ENCODE assay signal across 20 mouse cellular contexts in genomic region chr7:126642545-126643243, GRCm38 (mm10). TPM values are rescaled to one million over a fixed set of nuclear protein-coding genes. Genes with fewer than 3 reads are reported as not detected.
DNase-seq lines count a peak whose midpoint lies in the region; ATAC-seq and TF ChIP-seq lines count a peak whose summit lies in the region.
"Had no signal": no experiment of that assay in that cellular context is flagged by ENCODE, and none has a peak within 500 bp of the region (broad histone marks: within the 10 kb centered on the region; RNA-seq: fewer than 3 reads in every experiment).

No protein-coding gene starts in this region.

- no peaks in the 10 kb centered on the region for H3K36me3 ChIP-seq in heart, adult 2 months (ENCODE audit: control insufficient read depth, insufficient read depth, low read length)
- H3K36me3 ChIP-seq in liver, adult 2 months (ENCODE audit: control insufficient read depth, insufficient read depth, low read length) = no peaks in the 10 kb centered on the region
- H3K36me3 ChIP-seq in CH12.LX (replicated peaks in 1 of 2; ENCODE audit: control insufficient read depth in 1 of 2, insufficient read depth in 1 of 2, low read length in 1 of 2) = no peaks in the 10 kb centered on the region
- no peaks in the 10 kb centered on the region for H3K36me3 ChIP-seq in forebrain, embryonic 12.5 days (replicated peaks)
- H3K36me3 ChIP-seq: G1E; heart, embryonic 15.5 days; hindbrain, embryonic 12.5 days; midbrain, embryonic 10.5 days had no signal

- H3K4me2 ChIP-seq in CH12.LX (ENCODE audit: insufficient read depth, low read depth, poor library complexity, severe bottlenecking) = no peak overlapping the region
- H3K4me2 ChIP-seq in forebrain, embryonic 12.5 days = no peak overlapping the region
- H3K4me2 ChIP-seq: heart, embryonic 15.5 days; hindbrain, embryonic 12.5 days had no signal

- in situ Hi-C loops in CH12.LX (cut with MboI; ENCODE audit: low pct_ligation_motif_present, low pct_unique_long_range_greater_than_20kb, low sequenced_read_pairs) = loop anchor here (5.0 to 10.0 kb wide), 2 partner anchors 50 to 472 kb away; no protein-coding TSS in a partner anchor

- no peaks in the 10 kb centered on the region for H3K79me2 ChIP-seq in heart, adult 2 months (replicated peaks; ENCODE audit: control insufficient read depth, insufficient read depth, low read length)
- H3K79me2 ChIP-seq in liver, adult 2 months (ENCODE audit: control insufficient read depth, insufficient read depth, low read length) = no peaks in the 10 kb centered on the region
- no peaks in the 10 kb centered on the region for H3K79me2 ChIP-seq in CH12.LX (replicated peaks; ENCODE audit: control insufficient read depth, extremely low read depth, insufficient read depth, poor library complexity, severe bottlenecking)

- 46% methylated on average over 5 of the region's 5 CpGs for WGBS in heart, adult 2 months
- 27% methylated on average over 5 of the region's 5 CpGs for WGBS in liver, adult 2 months
- 81% methylated on average over 5 of the region's 5 CpGs for whole genome bisulfite sequencing in forebrain, embryonic 12.5 days

- peaks cover 6% of the 10 kb centered on the region for H3K4me1 ChIP-seq in heart, adult 2 months (ENCODE audit: control insufficient read depth, insufficient read depth, low read length)
- H3K4me1 ChIP-seq in liver, adult 2 months (ENCODE audit: control insufficient read depth, insufficient read depth, low read length) = no peaks in the 10 kb centered on the region; the same call in 1 of the 2 replicates
- peaks cover 13 to 41% of the 10 kb centered on the region in 2 experiments for H3K4me1 ChIP-seq in CH12.LX (ENCODE audit: control insufficient read depth in 1 of 2, insufficient read depth in 2 of 2)
- no peaks in the 10 kb centered on the region for H3K4me1 ChIP-seq in forebrain, embryonic 12.5 days
- H3K4me1 ChIP-seq: heart, embryonic 15.5 days; hindbrain, embryonic 12.5 days; midbrain, embryonic 10.5 days had no signal

- no peak overlapping the region for H3K4me3 ChIP-seq in heart, adult 2 months
- no peak overlapping the region for H3K4me3 ChIP-seq in liver, adult 2 months (ENCODE audit: insufficient read depth, low read depth, low read length)
- H3K4me3 ChIP-seq in CH12.LX (replicated peaks in 1 of 3; ENCODE audit: low read depth in 2 of 3, low read length in 2 of 3, poor library complexity in 1 of 3) = no peak overlapping the region
- no peak overlapping the region for H3K4me3 ChIP-seq in forebrain, embryonic 12.5 days (replicated peaks)
- H3K4me3 ChIP-seq: heart, embryonic 15.5 days; hindbrain, embryonic 12.5 days; midbrain, embryonic 10.5 days had no signal

- no peaks in the 10 kb centered on the region for H3K9me3 ChIP-seq in CH12.LX (replicated peaks; ENCODE audit: low read length)
- no peaks in the 10 kb centered on the region for H3K9me3 ChIP-seq in forebrain, embryonic 12.5 days
- H3K9me3 ChIP-seq: G1E; heart, embryonic 15.5 days; hindbrain, embryonic 12.5 days; midbrain, embryonic 10.5 days had no signal

- TF ChIP-seq RAD21 in CH12.LX (IDR thresholded peaks at IDR 0.05; ENCODE audit: low read depth, low read length) = no peak; the same call in 1 of the 2 replicates

- intact Hi-C loops in heart, adult 2 months (cut with DNase I) = loop anchor here (1.0 to 2.0 kb wide), 2 partner anchors 34 to 51 kb away; partner anchors contain the start of gene Sult1a1

- no peak for DNase-seq in heart, adult 2 months
- DNase-seq in heart, adult 18-20 months = no peak
- peak; percentile 56 for DNase-seq in liver, adult 2 months (ENCODE audit: extremely low read depth, low read depth, low spot score)
- DNase-seq in liver (no peak), CH12.LX (ENCODE audit: extremely low read depth) (no peak)
- no peak for DNase-seq in thymus, postnatal 0 days (ENCODE audit: low spot score)
- DNase-seq: adrenal gland, adult 8-10 months had no signal

- H3K27me3 ChIP-seq in heart, adult 2 months (ENCODE audit: control insufficient read depth, insufficient read depth, low read length) = no peaks in the 10 kb centered on the region
- H3K27me3 ChIP-seq in liver, adult 2 months (ENCODE audit: control insufficient read depth, insufficient read depth, low read length) = no peaks in the 10 kb centered on the region
- no peaks in the 10 kb centered on the region for H3K27me3 ChIP-seq in CH12.LX (replicated peaks)
- H3K27me3 ChIP-seq in forebrain, embryonic 12.5 days = no peaks in the 10 kb centered on the region
- H3K27me3 ChIP-seq: heart, embryonic 15.5 days; hindbrain, embryonic 12.5 days had no signal

- TF ChIP-seq POLR2A in heart, adult 2 months (IDR thresholded peaks at IDR 0.05; ENCODE audit: insufficient read depth, low read depth, low read length) = no peak
- TF ChIP-seq POLR2A in liver, adult 2 months (IDR thresholded peaks at IDR 0.05; ENCODE audit: extremely low read depth, insufficient read depth, low read length) = no peak
- no peak for TF ChIP-seq POLR2A in CH12.LX (IDR thresholded peaks at IDR 0.05; ENCODE audit: low read depth, low read length)

- dilution Hi-C loops in CH12.LX (cut with MboI; ENCODE audit: extremely low pct_ligation_motif_present, extremely low pct_unique_long_range_greater_than_20kb, low sequenced_read_pairs) = no loop called here

- no peak overlapping the region for H3K27ac ChIP-seq in heart, adult 2 months
- no peak overlapping the region for H3K27ac ChIP-seq in liver, adult 2 months (replicated peaks; ENCODE audit: insufficient read depth, low read depth, low read length)
- H3K27ac ChIP-seq in CH12.LX (ENCODE audit: insufficient read depth, low read depth) = no peak overlapping the region
- no peak overlapping the region for H3K27ac ChIP-seq in forebrain, embryonic 12.5 days
- H3K27ac ChIP-seq: heart, embryonic 15.5 days; hindbrain, embryonic 12.5 days; midbrain, embryonic 10.5 days had no signal

- no peak overlapping the region for H3K9ac ChIP-seq in heart, adult 2 months (ENCODE audit: low read depth, low read length)
- H3K9ac ChIP-seq in liver, adult 2 months (ENCODE audit: low read depth, low read length) = no peak overlapping the region
- peak overlapping the region; percentile 24; the same call in 1 of the 2 replicates for H3K9ac ChIP-seq in CH12.LX (ENCODE audit: insufficient read depth, low read depth)
- no peak overlapping the region for H3K9ac ChIP-seq in forebrain, embryonic 12.5 days
- H3K9ac ChIP-seq: heart, embryonic 15.5 days; hindbrain, embryonic 12.5 days had no signal

- TF ChIP-seq CTCF in heart, adult 2 months (IDR thresholded peaks at IDR 0.05) = peak; percentile 49
- no peak for TF ChIP-seq CTCF in liver, adult 2 months (IDR thresholded peaks at IDR 0.05; ENCODE audit: low read depth, low read length)
- TF ChIP-seq CTCF in CH12.LX (conservative IDR thresholded peaks at IDR 0.05 in 1 of 2, IDR thresholded peaks at IDR 0.05 in 1 of 2; ENCODE audit: low read depth in 2 of 2, low read length in 2 of 2) = peak in 1 of 2 experiments; percentile 49; a peak in 3 of 4 replicates

- peak; percentile 23; the same call in 1 of the 2 replicates for ATAC-seq in megakaryocyte progenitor cell, adult 5-6 weeks (replicated peaks; ENCODE audit: poor library complexity)
- no peak for ATAC-seq in forebrain, embryonic 12.5 days (ENCODE audit: low FRiP score)
- ATAC-seq: forebrain, embryonic 14.5 days had no signal

- 0 out of 2 replicates have a peak, but pooled peaks have one; percentile 0 for TF ChIP-seq EP300 in heart, adult 2 months (IDR thresholded peaks at IDR 0.05; ENCODE audit: insufficient read depth, low read depth, low read length)
- no peak for TF ChIP-seq EP300 in CH12.LX (IDR thresholded peaks at IDR 0.05; ENCODE audit: low read length)

RNA-seq across cellular contexts. Expression of gene Sgf29, which starts 6.4 kb away (rescaled TPM):
- 10 to 100 TPM; 21.6 to 23.4 TPM for total RNA-seq in heart, adult 2 months (2021)
- polyA plus RNA-seq in heart, adult 2 months (2012; rRNA removed) = 23.7 and 25.5 TPM in 2 replicates
- total RNA-seq in heart, adult 18-20 months (2021) = 10 to 100 TPM; 24.8 to 26.5 TPM
- 7.7 and 10.7 TPM in 2 replicates for total RNA-seq in liver, adult 2 months (2014; rRNA removed)
- polyA plus RNA-seq in liver, adult 2 months (2012; rRNA removed) = 34.7 and 54.2 TPM in 2 replicates
- total RNA-seq in CH12.LX (2012; rRNA removed) (45.9 and 55.6 TPM in 2 replicates), CH12.LX (2014; rRNA removed) (20.5 and 31.7 TPM in 2 replicates)
- polyA plus RNA-seq in CH12.LX (2012; ENCODE audit: insufficient read length, low read depth) = 70.0 and 71.7 TPM in 2 replicates
- 65.7 and 74.6 TPM in 2 replicates for total RNA-seq in megakaryocyte progenitor cell, adult 5-6 weeks (2015)
- 40.1 and 52.5 TPM in 2 replicates for total RNA-seq in megakaryocyte progenitor cell, adult 5-6 weeks (2017)
- 39.4 and 51.2 TPM in 2 replicates for polyA plus RNA-seq in forebrain, embryonic 12.5 days (2016; fragmentation: Nextera tagmentation; extraction: Ambion mirVana)
- 62.2 and 72.9 TPM in 2 replicates for polyA plus RNA-seq in thymus, postnatal 0 days (2015; fragmentation: Nextera tagmentation; extraction: Ambion mirVana)

RNA-seq across cellular contexts. Expression of gene Nupr1, which starts 12.0 kb away (rescaled TPM):
- 1 to 10 TPM; 4.8 to 6.5 TPM for total RNA-seq in heart, adult 2 months (2021)
- polyA plus RNA-seq in heart, adult 2 months (2012; rRNA removed) = 10.5 and 13.9 TPM in 2 replicates
- 1 to 10 TPM; 6.1 to 8.0 TPM for total RNA-seq in heart, adult 18-20 months (2021)
- total RNA-seq in liver, adult 2 months (2014; rRNA removed) = 3.0 and 3.2 TPM in 2 replicates
- 1.2 TPM in 2 replicates for polyA plus RNA-seq in liver, adult 2 months (2012; rRNA removed)
- total RNA-seq in CH12.LX (2012; rRNA removed) = 4.9 and 13.9 TPM in 2 replicates
- total RNA-seq in CH12.LX (2014; rRNA removed) = 5.5 and 6.4 TPM in 2 replicates
- 12.5 and 13.5 TPM in 2 replicates for polyA plus RNA-seq in CH12.LX (2012; ENCODE audit: insufficient read length, low read depth)
- total RNA-seq in megakaryocyte progenitor cell, adult 5-6 weeks (2015) = 0.17 and 1.6 TPM in 2 replicates
- 0.92 and 1.3 TPM in 2 replicates for total RNA-seq in megakaryocyte progenitor cell, adult 5-6 weeks (2017)
- polyA plus RNA-seq in forebrain, embryonic 12.5 days (2016; fragmentation: Nextera tagmentation; extraction: Ambion mirVana) = 3.1 and 3.8 TPM in 2 replicates
- polyA plus RNA-seq in thymus, postnatal 0 days (2015; fragmentation: Nextera tagmentation; extraction: Ambion mirVana) = 15.1 and 16.4 TPM in 2 replicates

RNA-seq across cellular contexts. Expression of gene Sult1a1, which starts 33.5 kb away (rescaled TPM):
- total RNA-seq in heart, adult 2 months (2021) = 10 to 100 TPM; 34.1 to 34.3 TPM
- 53.6 and 56.6 TPM in 2 replicates for polyA plus RNA-seq in heart, adult 2 months (2012; rRNA removed)
- total RNA-seq in heart, adult 18-20 months (2021) = 10 to 100 TPM; 31.1 to 44.0 TPM
- total RNA-seq in liver, adult 2 months (2014; rRNA removed) = 661 and 727 TPM in 2 replicates
- polyA plus RNA-seq in liver, adult 2 months (2012; rRNA removed) = 566 and 586 TPM in 2 replicates
- total RNA-seq in CH12.LX (2012; rRNA removed) = 0.17 and 0.34 TPM in 2 replicates
- 0.80 and 0.87 TPM in 2 replicates for total RNA-seq in CH12.LX (2014; rRNA removed)
- polyA plus RNA-seq in CH12.LX (2012; ENCODE audit: insufficient read length, low read depth) = 0.87 and 1.4 TPM in 2 replicates
- total RNA-seq in megakaryocyte progenitor cell, adult 5-6 weeks (2015) = 1.7 and 3.2 TPM in 2 replicates
- total RNA-seq in megakaryocyte progenitor cell, adult 5-6 weeks (2017) = 1.0 and 3.6 TPM in 2 replicates
- 0.42 and 0.54 TPM in 2 replicates for polyA plus RNA-seq in forebrain, embryonic 12.5 days (2016; fragmentation: Nextera tagmentation; extraction: Ambion mirVana)
- polyA plus RNA-seq in thymus, postnatal 0 days (2015; fragmentation: Nextera tagmentation; extraction: Ambion mirVana) = 8.5 and 11.0 TPM in 2 replicates
- polyA plus RNA-seq: G1E; midbrain, embryonic 10.5 days had no signal

RNA-seq across cellular contexts. Expression of gene Il27, which starts 48.0 kb away (rescaled TPM):
- total RNA-seq in heart, adult 2 months (2021) = not detected
- not detected in 2 replicates for polyA plus RNA-seq in heart, adult 2 months (2012; rRNA removed)
- total RNA-seq in heart, adult 18-20 months (2021) = not detected
- not detected in 2 replicates for total RNA-seq in liver, adult 2 months (2014; rRNA removed)
- polyA plus RNA-seq in liver, adult 2 months (2012; rRNA removed) = 0.31 TPM in 1 of 2 replicates, not detected in the other
- total RNA-seq in CH12.LX (2012; rRNA removed) (not detected in 2 replicates), CH12.LX (2014; rRNA removed) (not detected in 2 replicates)
- polyA plus RNA-seq in CH12.LX (2012; ENCODE audit: insufficient read length, low read depth) = 0.31 TPM in 1 of 2 replicates, not detected in the other
- total RNA-seq in megakaryocyte progenitor cell, adult 5-6 weeks (2015) = 0.81 TPM in 1 of 2 replicates, not detected in the other
- 0.29 and 1.1 TPM in 2 replicates for total RNA-seq in megakaryocyte progenitor cell, adult 5-6 weeks (2017)
- not detected in 2 replicates for polyA plus RNA-seq in forebrain, embryonic 12.5 days (2016; fragmentation: Nextera tagmentation; extraction: Ambion mirVana)
- 0.54 and 0.85 TPM in 2 replicates for polyA plus RNA-seq in thymus, postnatal 0 days (2015; fragmentation: Nextera tagmentation; extraction: Ambion mirVana)
- total RNA-seq: adrenal gland, adult 8-10 months; G1E; layer of hippocampus, postnatal 10 days; left cerebral cortex, postnatal 14 days had no signal
- polyA plus RNA-seq: brain, embryonic 14.5 days; C2C12; forebrain, embryonic 14.5 days; G1E; hindbrain, embryonic 12.5 days; limb, embryonic 14.5 days; midbrain, embryonic 10.5 days; neural tube, embryonic 14.5 days had no signal

RNA-seq across cellular contexts. Expression of gene Bola2, which starts 52.5 kb away (rescaled TPM):
- 10 to 100 TPM; 49.7 to 63.7 TPM for total RNA-seq in heart, adult 2 months (2021)
- 25.9 and 29.1 TPM in 2 replicates for polyA plus RNA-seq in heart, adult 2 months (2012; rRNA removed)
- 10 to 100 TPM; 60.1 to 60.4 TPM for total RNA-seq in heart, adult 18-20 months (2021)
- total RNA-seq in liver, adult 2 months (2014; rRNA removed) = 15.6 and 20.5 TPM in 2 replicates
- 35.6 and 37.7 TPM in 2 replicates for polyA plus RNA-seq in liver, adult 2 months (2012; rRNA removed)
- total RNA-seq in CH12.LX (2012; rRNA removed) (136 and 155 TPM in 2 replicates), CH12.LX (2014; rRNA removed) (60.4 and 72.8 TPM in 2 replicates)
- 341 and 353 TPM in 2 replicates for polyA plus RNA-seq in CH12.LX (2012; ENCODE audit: insufficient read length, low read depth)
- 89.8 and 95.2 TPM in 2 replicates for total RNA-seq in megakaryocyte progenitor cell, adult 5-6 weeks (2015)
- total RNA-seq in megakaryocyte progenitor cell, adult 5-6 weeks (2017) = 168 and 218 TPM in 2 replicates
- polyA plus RNA-seq in forebrain, embryonic 12.5 days (2016; fragmentation: Nextera tagmentation; extraction: Ambion mirVana) = 146 and 157 TPM in 2 replicates
- polyA plus RNA-seq in thymus, postnatal 0 days (2015; fragmentation: Nextera tagmentation; extraction: Ambion mirVana) = 154 and 155 TPM in 2 replicates

Comparison
In these comparisons a context has a peak if more than half of its experiments do, and no peak if none do; other contexts are left out.
1. RNA of gene Sult1a1, which starts 33.5 kb away (total RNA-seq): 661 to 727 TPM in liver, adult 2 months; 31.1 to 44.0 TPM in heart, adult 18-20 months, 34.1 to 34.3 TPM in heart, adult 2 months, 1.0 to 3.6 TPM in megakaryocyte progenitor cell, adult 5-6 weeks and 0.17 to 0.87 TPM in CH12.LX; every median in the first group is over 10 times any median in the second.